Mouse (Mus musculus) megakaryocyte, embryonic 14.5 days (primary cell): ENCODE results near the gene Tbc1d2b. TPM values are rescaled to one million over a fixed set of nuclear protein-coding genes. Genes with fewer than 3 reads are reported as not detected.
A peak's percentile ranks its signal among the peaks of the same experiment; 100 is the strongest.

Experiments used
- H3K27me3 ChIP-seq: replicated peaks from 2 replicates; pipeline ENCODE3; 2012; ENCODE audit warnings: inconsistent platforms
- H3K36me3 ChIP-seq: replicated peaks from 2 replicates; pipeline ENCODE3; 2012; ENCODE audit warnings: low read length, inconsistent platforms, mixed read lengths
- H3K4me1 ChIP-seq: 2 replicates; pipeline ENCODE4 v1.6.1; 2012; ENCODE audit warnings: inconsistent platforms
- H3K4me3 ChIP-seq: replicated peaks from 2 replicates; pipeline ENCODE3; 2012; ENCODE audit warnings: moderate library complexity, mild to moderate bottlenecking, inconsistent platforms
- H3K9me3 ChIP-seq: 2 replicates; pipeline ENCODE4 v1.6.1; 2012; ENCODE audit warnings: inconsistent platforms
- FLI1 ChIP-seq: IDR thresholded peaks from 2 replicates; pipeline ENCODE4 v1.6.1; 2012; ENCODE audit warnings: low read length, inconsistent platforms, mixed read lengths
- GATA1 ChIP-seq: IDR thresholded peaks from 3 replicates; pipeline ENCODE4 v1.6.1; 2012; ENCODE audit warnings: mixed read lengths, low read length, inconsistent platforms, borderline replicate concordance
- polyA plus RNA-seq: library from polyadenylated mRNA; stranded (reverse); fragments of >175 nt; gene quantifications from 2 replicates; pipeline ENCODE4 v1.2.3, GENCODE M21; 2012; ENCODE audit warnings: low replicate concordance; ENCODE audit not compliant: insufficient read depth

The Tbc1d2b gene
- polyA plus RNA-seq, 1 experiment: 4.0 TPM

DNA sequence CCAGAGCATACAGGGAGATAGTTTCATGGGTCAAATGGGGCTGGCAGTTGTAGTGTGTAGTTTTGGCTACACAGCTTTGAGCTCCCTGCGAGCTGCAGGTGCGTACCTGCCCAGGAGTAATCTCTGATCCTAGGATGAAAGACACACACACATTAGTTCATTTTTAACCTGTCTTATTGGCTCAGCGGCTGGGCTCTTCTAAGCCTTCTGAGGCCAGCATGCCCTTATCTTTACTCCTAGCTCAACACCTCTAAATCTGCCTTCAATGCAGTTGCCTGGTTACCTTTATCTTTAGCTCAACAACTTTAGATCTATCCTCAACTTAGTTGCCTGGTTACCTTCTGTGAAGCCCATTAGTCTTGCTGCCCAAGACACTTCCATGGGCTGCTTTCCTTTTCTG is 7.8 kb upstream of the Tbc1d2b start:
- peaks cover 4% of the 10 kb centered on the region; the same call in 1 of the 2 replicates for H3K9me3 ChIP-seq
- no peaks in the 10 kb centered on the region for H3K27me3 ChIP-seq
- TF ChIP-seq GATA1 (no peak), FLI1 (no peak)
- H3K4me1 ChIP-seq: peaks cover 23% of the 10 kb centered on the region
- no peak overlapping the region for H3K4me3 ChIP-seq
- no peaks in the 10 kb centered on the region for H3K36me3 ChIP-seq

DNA sequence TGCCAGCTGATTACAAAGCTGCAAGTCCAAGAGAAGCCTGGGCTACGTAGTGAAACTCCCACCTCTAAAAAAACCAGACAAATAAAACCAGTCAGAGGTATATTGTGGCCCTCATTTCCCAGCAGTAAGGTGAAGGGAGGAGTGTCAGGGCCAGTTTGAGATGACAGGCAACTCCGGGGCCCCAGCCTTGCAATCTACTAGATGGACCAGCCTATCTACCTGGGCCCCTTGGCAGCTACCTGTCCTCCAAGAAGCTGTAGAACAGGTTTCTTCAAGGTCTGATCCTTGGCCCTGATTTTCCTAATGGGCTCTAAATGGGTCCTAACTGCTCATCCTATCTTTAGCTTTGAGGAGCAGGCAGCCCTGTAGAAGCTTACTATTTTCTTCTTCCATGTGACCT is 7.3 kb upstream of the Tbc1d2b start:
- Histone ChIP-seq H3K27me3 (no peaks in the 10 kb centered on the region), H3K36me3 (no peaks in the 10 kb centered on the region), H3K4me1 (peaks cover 23% of the 10 kb centered on the region), H3K4me3 (no peak overlapping the region), H3K9me3 (no peaks in the 10 kb centered on the region)
- TF ChIP-seq GATA1 (no peak), FLI1 (no peak)

DNA sequence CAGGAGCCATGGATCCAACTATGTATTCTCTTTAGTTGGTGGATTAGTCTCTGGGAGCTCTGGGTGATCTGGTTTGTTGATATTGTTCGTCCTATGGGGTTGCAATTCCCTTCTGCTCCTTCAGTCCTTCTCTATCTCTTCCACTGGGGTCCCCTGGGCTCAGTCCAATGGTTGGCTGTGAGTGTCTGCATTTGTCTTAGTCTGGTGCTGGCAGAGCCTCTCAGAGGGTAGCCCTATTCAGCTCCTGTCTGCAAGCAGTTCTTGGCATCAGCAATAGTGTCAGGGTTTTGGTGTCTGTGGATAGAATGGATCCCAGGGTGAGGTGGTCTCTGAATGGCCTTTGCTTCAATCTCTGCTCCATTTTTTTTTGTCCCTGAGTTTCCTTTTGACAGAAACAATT is 6.2 kb upstream of the Tbc1d2b start:
- Histone ChIP-seq H3K4me1 (peaks cover 31% of the 10 kb centered on the region), H3K9me3 (no peaks in the 10 kb centered on the region), H3K27me3 (peaks cover 4% of the 10 kb centered on the region), H3K36me3 (no peaks in the 10 kb centered on the region), H3K4me3 (no peak overlapping the region)
- no peak for TF ChIP-seq GATA1
- no peak for TF ChIP-seq FLI1

DNA sequence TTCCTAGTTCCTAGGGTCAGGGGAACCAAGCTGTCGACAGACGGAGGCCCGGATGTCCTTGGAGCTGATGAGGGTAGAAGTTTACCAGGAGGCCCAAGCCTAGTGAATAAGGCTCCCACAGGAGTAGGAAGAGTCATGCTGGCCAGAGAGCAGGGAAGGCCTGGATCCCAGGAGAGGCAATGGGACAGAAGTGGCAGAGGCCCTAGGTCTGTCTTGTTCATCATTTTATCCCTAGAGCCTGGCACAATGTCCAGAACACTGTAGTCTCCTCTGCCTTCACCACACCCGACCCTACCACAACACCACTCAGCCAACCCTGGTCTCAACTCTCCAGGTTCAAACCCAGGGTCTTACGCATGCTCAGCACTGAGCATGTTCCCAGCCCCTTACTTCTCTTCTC is 5.3 kb upstream of the Tbc1d2b start:
- Histone ChIP-seq H3K36me3 (no peaks in the 10 kb centered on the region), H3K4me1 (peaks cover 40% of the 10 kb centered on the region), H3K27me3 (peaks cover 4% of the 10 kb centered on the region), H3K9me3 (no peaks in the 10 kb centered on the region), H3K4me3 (no peak overlapping the region)
- TF ChIP-seq FLI1 (no peak), GATA1 (no peak)

DNA sequence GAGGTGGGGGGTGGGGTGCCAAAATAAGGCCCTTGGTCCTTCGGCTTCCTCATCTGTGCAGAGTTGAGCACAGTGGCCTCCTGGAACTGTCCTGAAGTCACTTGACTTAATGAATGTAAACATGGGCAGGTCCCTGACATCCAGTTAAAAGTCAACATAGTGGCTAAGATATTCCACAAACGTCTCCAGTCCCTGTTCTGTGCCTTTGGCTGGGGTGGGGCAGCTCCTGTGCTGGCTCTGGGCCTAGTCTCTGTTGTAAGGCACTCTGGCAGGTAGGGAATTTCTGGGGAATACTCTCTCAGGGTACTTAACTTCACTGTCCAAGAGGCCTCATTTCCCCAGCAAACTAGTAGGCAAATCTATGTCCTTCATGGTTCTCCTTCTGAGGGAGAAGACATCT is 4.9 kb upstream of the Tbc1d2b start:
- no peak for TF ChIP-seq GATA1
- no peak for TF ChIP-seq FLI1
- H3K4me3 ChIP-seq: no peak overlapping the region
- no peaks in the 10 kb centered on the region for H3K9me3 ChIP-seq
- peaks cover 4% of the 10 kb centered on the region for H3K27me3 ChIP-seq
- H3K4me1 ChIP-seq: peaks cover 40% of the 10 kb centered on the region
- H3K36me3 ChIP-seq: no peaks in the 10 kb centered on the region

DNA sequence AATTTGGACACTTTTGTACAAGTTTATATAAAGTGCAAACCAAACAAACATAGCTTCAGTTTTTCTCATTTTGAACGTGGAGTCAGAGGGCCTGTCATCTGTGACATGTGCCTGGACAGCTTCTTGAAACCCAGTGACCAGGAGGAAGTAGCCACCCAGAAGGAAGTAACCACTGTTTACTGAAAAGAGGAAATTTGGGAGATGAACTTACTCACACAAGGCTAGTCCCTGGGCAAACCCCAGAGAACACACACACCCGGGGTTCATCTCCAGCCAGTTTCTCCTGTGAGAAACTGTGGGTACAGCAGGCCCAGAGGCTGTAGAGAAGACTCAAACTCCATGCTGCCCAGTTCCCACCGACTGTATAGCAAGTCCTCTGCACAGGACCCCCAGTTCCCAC is 3.9 kb upstream of the Tbc1d2b start:
- H3K27me3 ChIP-seq: peaks cover 4% of the 10 kb centered on the region
- peaks cover 50% of the 10 kb centered on the region for H3K4me1 ChIP-seq
- TF ChIP-seq GATA1 (no peak), FLI1 (no peak)
- H3K4me3 ChIP-seq: no peak overlapping the region
- no peaks in the 10 kb centered on the region for H3K9me3 ChIP-seq
- H3K36me3 ChIP-seq: no peaks in the 10 kb centered on the region

DNA sequence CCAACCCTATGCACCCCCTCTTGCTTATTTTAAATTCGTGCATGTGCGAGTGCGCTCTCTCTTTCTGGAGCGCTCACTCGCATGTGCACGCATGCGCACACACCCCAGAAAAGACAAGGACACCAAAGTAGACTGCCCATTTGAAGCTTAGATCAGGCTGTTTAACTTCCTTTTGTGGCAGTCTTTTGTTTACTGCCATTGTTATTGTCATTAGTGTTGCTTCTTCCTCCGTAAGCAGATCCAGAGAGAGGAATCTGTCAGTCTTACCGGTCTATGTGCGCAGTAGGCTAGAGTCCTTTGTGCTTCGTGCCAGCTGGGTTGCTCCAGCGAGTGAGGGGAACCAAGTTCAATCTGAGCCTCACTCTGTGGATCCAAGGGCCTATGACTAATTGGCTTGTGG is 1.7 kb upstream of the Tbc1d2b start:
- H3K36me3 ChIP-seq: peaks cover 3% of the 10 kb centered on the region
- peaks cover 4% of the 10 kb centered on the region for H3K27me3 ChIP-seq
- H3K4me1 ChIP-seq: peaks cover 64% of the 10 kb centered on the region
- H3K4me3 ChIP-seq: no peak overlapping the region
- no peak for TF ChIP-seq FLI1
- no peaks in the 10 kb centered on the region for H3K9me3 ChIP-seq

DNA sequence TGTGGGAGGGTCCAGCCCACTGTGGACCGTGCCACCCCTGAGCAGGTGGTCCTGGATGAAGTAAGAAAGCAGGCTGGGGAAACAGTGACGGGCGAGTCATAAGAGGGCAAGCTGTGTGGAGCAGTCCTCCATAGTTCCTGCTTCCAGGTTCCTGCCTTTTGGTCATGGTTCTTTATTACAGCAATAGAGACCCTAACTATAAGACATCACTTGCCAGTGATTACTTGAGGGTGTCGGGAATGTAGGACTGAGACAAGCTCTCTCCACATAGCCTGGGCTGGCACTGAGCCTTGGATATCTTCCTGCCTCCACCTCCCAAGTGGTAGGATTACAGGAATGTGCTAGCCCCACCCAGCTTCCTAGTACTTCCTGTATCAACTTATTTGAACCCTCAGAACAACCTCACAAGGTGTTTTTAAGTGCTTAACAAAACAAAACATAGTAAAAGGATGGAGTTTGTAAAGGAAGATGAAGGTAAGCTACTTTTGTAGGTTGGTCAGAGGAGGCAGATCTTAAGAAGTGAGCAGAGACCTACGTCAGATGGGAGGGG is 1.0 kb upstream of the Tbc1d2b start:
- Histone ChIP-seq H3K27me3 (peaks cover 4% of the 10 kb centered on the region), H3K9me3 (no peaks in the 10 kb centered on the region), H3K4me1 (peaks cover 65% of the 10 kb centered on the region), H3K36me3 (peaks cover 5% of the 10 kb centered on the region), H3K4me3 (peak overlapping the region; percentile 53)
- TF ChIP-seq GATA1 (no peak), FLI1 (no peak)

DNA sequence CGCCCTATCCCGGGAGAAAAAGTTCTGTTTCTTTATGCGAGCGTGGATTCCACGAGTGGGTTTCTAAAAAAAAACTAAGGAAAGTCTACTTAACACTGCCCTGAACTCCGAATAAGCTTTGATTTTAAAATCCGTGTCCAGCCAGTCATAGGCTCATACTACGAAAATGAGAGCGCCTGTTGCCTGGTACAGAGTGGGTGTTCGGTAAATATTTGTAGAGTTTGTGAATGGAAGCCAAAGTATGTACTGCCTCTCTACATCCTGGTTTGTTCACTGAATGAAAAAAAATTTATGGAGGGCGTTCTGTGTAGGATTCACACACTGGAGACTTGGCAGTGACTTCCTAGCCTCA is 316 bp upstream of the Tbc1d2b start:
- Histone ChIP-seq H3K36me3 (peaks cover 11% of the 10 kb centered on the region), H3K9me3 (no peaks in the 10 kb centered on the region), H3K4me1 (peaks cover 69% of the 10 kb centered on the region), H3K4me3 (peak overlapping the region; percentile 98), H3K27me3 (peaks cover 4% of the 10 kb centered on the region)
- TF ChIP-seq GATA1 (no peak), FLI1 (no peak)

DNA sequence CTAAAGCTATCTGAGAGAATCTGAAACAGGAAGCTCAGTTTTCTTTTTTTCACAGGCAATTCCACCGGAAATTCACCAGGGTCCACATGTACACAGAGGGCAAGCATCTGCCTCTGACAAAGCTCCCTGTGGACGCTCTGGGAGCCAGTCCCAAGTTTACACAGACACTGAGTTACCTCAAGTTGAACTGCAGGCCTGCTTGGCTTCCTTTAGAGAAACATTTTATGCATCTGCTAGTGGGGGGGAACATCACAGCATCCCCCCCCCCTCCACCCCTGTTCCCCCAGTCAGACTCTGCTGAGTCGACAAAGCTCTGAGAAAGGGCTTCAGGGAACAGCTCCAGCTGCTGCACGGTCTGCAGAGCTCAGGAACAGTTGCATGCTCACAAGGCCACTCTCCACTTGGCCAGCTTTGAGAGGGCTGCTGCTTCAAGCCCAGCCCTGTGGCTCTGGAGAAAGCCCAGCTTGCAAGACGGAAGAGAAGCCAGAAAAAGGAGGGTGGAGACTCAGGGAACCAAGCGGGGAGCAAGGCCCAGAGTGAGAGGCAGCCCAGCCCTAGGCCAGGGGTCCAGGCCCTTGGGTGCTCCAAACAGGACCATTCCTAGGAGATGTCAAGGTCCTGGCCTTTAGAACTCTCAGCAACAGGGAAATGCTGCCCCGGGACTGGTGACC is 1.5 kb downstream of the Tbc1d2b start:
- Histone ChIP-seq H3K9me3 (no peaks in the 10 kb centered on the region), H3K27me3 (peaks cover 4% of the 10 kb centered on the region), H3K4me3 (peak overlapping the region; percentile 98), H3K36me3 (peaks cover 22% of the 10 kb centered on the region), H3K4me1 (peaks cover 66% of the 10 kb centered on the region)
- TF ChIP-seq FLI1: no peak
- no peak for TF ChIP-seq GATA1
